Mouse (Mus musculus): Measurements from ENCODE around the gene Krt31. TPM values are rescaled to one million over a fixed set of nuclear protein-coding genes. Genes with fewer than 3 reads are reported as not detected.

Gene Krt31
- polyA plus RNA-seq, 1 experiment from 2014 or later, result not detected

Other genes starting within 250 kb of the Krt31 start
- not detected in 2 replicates for gene Gm11554, start 246.1 kb downstream of the Krt31 start, polyA plus RNA-seq (2016; fragmentation: Nextera tagmentation; extraction: Ambion mirVana)
- gene Krtap4-13, start 240.7 kb downstream of the Krt31 start, polyA plus RNA-seq (2016; fragmentation: Nextera tagmentation; extraction: Ambion mirVana), result not detected in 2 replicates
- gene Gm11564, start 234.9 kb downstream of the Krt31 start, polyA plus RNA-seq (2016; fragmentation: Nextera tagmentation; extraction: Ambion mirVana), result not detected in 2 replicates
- not detected in 2 replicates for gene 2300003K06Rik, start 212.5 kb downstream of the Krt31 start, polyA plus RNA-seq (2016; fragmentation: Nextera tagmentation; extraction: Ambion mirVana)
- not detected in 2 replicates for gene Krtap4-16, start 198.9 kb downstream of the Krt31 start, polyA plus RNA-seq (2016; fragmentation: Nextera tagmentation; extraction: Ambion mirVana)
- not detected in 2 replicates for gene Gm11568, start 192.6 kb downstream of the Krt31 start, polyA plus RNA-seq (2016; fragmentation: Nextera tagmentation; extraction: Ambion mirVana)
- not detected in 2 replicates for gene Gm11559, start 186.1 kb downstream of the Krt31 start, polyA plus RNA-seq (2016; fragmentation: Nextera tagmentation; extraction: Ambion mirVana)
- not detected in 2 replicates for gene Krtap9-1, start 177.2 kb downstream of the Krt31 start, polyA plus RNA-seq (2016; fragmentation: Nextera tagmentation; extraction: Ambion mirVana)
- gene Gm11567, start 171.4 kb downstream of the Krt31 start, polyA plus RNA-seq (2016; fragmentation: Nextera tagmentation; extraction: Ambion mirVana), result not detected in 2 replicates
- gene Krtap31-1, start 142.6 kb downstream of the Krt31 start, polyA plus RNA-seq (2016; fragmentation: Nextera tagmentation; extraction: Ambion mirVana), result not detected in 2 replicates
- not detected in 2 replicates for gene Gm11565, start 135.8 kb downstream of the Krt31 start, polyA plus RNA-seq (2016; fragmentation: Nextera tagmentation; extraction: Ambion mirVana)
- not detected in 2 replicates for gene Krtap31-2, start 114.3 kb downstream of the Krt31 start, polyA plus RNA-seq (2016; fragmentation: Nextera tagmentation; extraction: Ambion mirVana)
- not detected in 2 replicates for gene Krtap9-5, start 102.1 kb downstream of the Krt31 start, polyA plus RNA-seq (2016; fragmentation: Nextera tagmentation; extraction: Ambion mirVana)
- gene Krtap29-1, start 71.5 kb downstream of the Krt31 start, polyA plus RNA-seq (2016; fragmentation: Nextera tagmentation; extraction: Ambion mirVana), result not detected in 2 replicates
- not detected in 2 replicates for gene Krtap16-1, start 64.0 kb downstream of the Krt31 start, polyA plus RNA-seq (2016; fragmentation: Nextera tagmentation; extraction: Ambion mirVana)
- 0.30 TPM in 1 of 2 replicates, not detected in the other for gene Krtap17-1, start 56.6 kb downstream of the Krt31 start, polyA plus RNA-seq (2016; fragmentation: Nextera tagmentation; extraction: Ambion mirVana)
- gene Krt33a, start 34.3 kb downstream of the Krt31 start, polyA plus RNA-seq (2016; fragmentation: Nextera tagmentation; extraction: Ambion mirVana), result not detected in 2 replicates
- gene Krt33b, start 20.7 kb downstream of the Krt31 start, polyA plus RNA-seq (2016; fragmentation: Nextera tagmentation; extraction: Ambion mirVana), result not detected in 2 replicates
- gene Krt34, start 9.0 kb downstream of the Krt31 start, polyA plus RNA-seq (2016; fragmentation: Nextera tagmentation; extraction: Ambion mirVana), result not detected in 2 replicates
- gene Krt32, start 37.7 kb upstream of the Krt31 start, polyA plus RNA-seq (2016; fragmentation: Nextera tagmentation; extraction: Ambion mirVana), result not detected in 2 replicates
- not detected in 2 replicates for gene Krt35, start 45.7 kb upstream of the Krt31 start, polyA plus RNA-seq (2016; fragmentation: Nextera tagmentation; extraction: Ambion mirVana)
- gene Krt36, start 55.1 kb upstream of the Krt31 start, polyA plus RNA-seq (2016; fragmentation: Nextera tagmentation; extraction: Ambion mirVana), result 0.08 TPM in 1 of 2 replicates, not detected in the other
- 0.10 TPM in 1 of 2 replicates, not detected in the other for gene Krt13, start 71.0 kb upstream of the Krt31 start, polyA plus RNA-seq (2016; fragmentation: Nextera tagmentation; extraction: Ambion mirVana)
- gene Krt15, start 85.4 kb upstream of the Krt31 start, polyA plus RNA-seq (2016; fragmentation: Nextera tagmentation; extraction: Ambion mirVana), result 0.11 and 1.5 TPM in 2 replicates
- gene Krt19, start 98.1 kb upstream of the Krt31 start, polyA plus RNA-seq (2016; fragmentation: Nextera tagmentation; extraction: Ambion mirVana), result 76.3 and 86.1 TPM in 2 replicates
- gene Krt9, start 142.7 kb upstream of the Krt31 start, polyA plus RNA-seq (2016; fragmentation: Nextera tagmentation; extraction: Ambion mirVana), result not detected in 2 replicates
- 0.70 and 1.5 TPM in 2 replicates for gene Krt14, start 157.0 kb upstream of the Krt31 start, polyA plus RNA-seq (2016; fragmentation: Nextera tagmentation; extraction: Ambion mirVana)
- gene Krt16, start 198.4 kb upstream of the Krt31 start, polyA plus RNA-seq (2016; fragmentation: Nextera tagmentation; extraction: Ambion mirVana), result not detected in 2 replicates
- gene Krt17, start 210.5 kb upstream of the Krt31 start, polyA plus RNA-seq (2016; fragmentation: Nextera tagmentation; extraction: Ambion mirVana), result 0.17 and 0.19 TPM in 2 replicates
- gene Krt42, start 219.3 kb upstream of the Krt31 start, polyA plus RNA-seq (2016; fragmentation: Nextera tagmentation; extraction: Ambion mirVana), result not detected in 2 replicates